Mouse (Mus musculus) limb, embryonic 10.5 days (tissue): ENCODE results near the gene BC025920. TPM values are rescaled to one million over a fixed set of nuclear protein-coding genes. Genes with fewer than 3 reads are reported as not detected.
A peak's percentile ranks its signal among the peaks of the same experiment; 100 is the strongest.

Experiments used
- DNase-seq: peaks from one replicate; pipeline ENCODE4 v3.0.0-alpha.2; 2017; ENCODE audit warnings: low spot score
- H3K27ac ChIP-seq: fragments of 300-500 bp; sonication (generic); 2 replicates; pipeline ENCODE4 v1.5.1; 2016; ENCODE audit warnings: mild to moderate bottlenecking
- H3K27me3 ChIP-seq: fragments of 300-500 bp; sonication (generic); 2 replicates; pipeline ENCODE4 v1.6.1; 2016; ENCODE audit warnings: low read depth, mild to moderate bottlenecking; ENCODE audit not compliant: poor library complexity, severe bottlenecking
- H3K36me3 ChIP-seq: fragments of 300-500 bp; sonication (generic); 2 replicates; pipeline ENCODE4 v1.6.1; 2016; ENCODE audit warnings: mild to moderate bottlenecking, moderate library complexity
- H3K4me1 ChIP-seq: fragments of 300-500 bp; sonication (generic); 2 replicates; pipeline ENCODE4 v1.6.1; 2016
- H3K4me3 ChIP-seq: fragments of 300-500 bp; sonication (generic); 2 replicates; pipeline ENCODE4 v1.5.1; 2016; ENCODE audit warnings: mild to moderate bottlenecking, moderate library complexity
- H3K9me3 ChIP-seq: fragments of 300-500 bp; sonication (generic); replicated peaks from 2 replicates; pipeline ENCODE4 v1.6.1; 2016; ENCODE audit warnings: mild to moderate bottlenecking
- WGBS: fragments of 180-500 bp; shearing (Covaris S2); methylation state at CpG from one replicate; pipeline ENCODE4 v1.1.7; 2016; 5-methylcytosine and 5-hydroxymethylcytosine counted together
- polyA plus RNA-seq: library from polyadenylated mRNA; unstranded; fragments of >200 nt; fragmentation: Nextera tagmentation; extraction: Ambion mirVana; gene quantifications from 2 replicates; pipeline ENCODE4 v1.2.1, GENCODE M21; 2016

BC025920 gene
- polyA plus RNA-seq, 1 experiment from 2014 or later, result 1.4 TPM

- Histone ChIP-seq H3K4me3 (no peak overlapping the region), H3K4me1 (peaks cover 60% of the 10 kb centered on the region), H3K9me3 (no peaks in the 10 kb centered on the region), H3K27ac (peak overlapping the region; percentile 28; the same call in 1 of the 2 replicates), H3K27me3 (peaks cover 79% of the 10 kb centered on the region), H3K36me3 (peaks cover 34% of the 10 kb centered on the region)
- DNase-seq, result no peak
- WGBS, result 49% methylated on average over 25 of the region's 25 CpGs
These were observed 25.5 kb upstream of the BC025920 start for GRCm38 (mm10) chr10:81580441-81581070.

DNA sequence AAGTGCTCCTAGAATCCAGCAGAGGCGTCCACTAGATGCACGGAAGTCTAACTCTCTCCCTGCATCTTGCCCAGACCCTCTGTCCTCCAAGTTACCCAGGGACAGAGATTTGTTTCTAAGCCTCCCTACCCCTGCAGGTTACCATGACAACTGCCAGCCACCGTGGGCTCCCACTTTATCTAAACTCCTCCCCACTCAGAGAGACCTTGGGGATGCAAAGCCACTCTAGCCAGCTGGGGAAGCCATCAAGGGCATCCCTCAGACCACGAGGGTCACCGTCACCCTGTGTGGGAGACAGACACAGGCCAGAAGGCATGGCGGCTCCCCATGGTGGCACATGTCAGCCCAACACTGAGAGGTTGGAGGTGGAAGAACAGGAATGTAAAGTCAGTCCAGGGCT, 22.7 kb upstream of the BC025920 start:
- DNase-seq, result no peak
- H3K27me3 ChIP-seq, result peaks cover 76% of the 10 kb centered on the region
- no peak overlapping the region for H3K4me3 ChIP-seq
- H3K9me3 ChIP-seq, result no peaks in the 10 kb centered on the region
- peaks cover 48% of the 10 kb centered on the region for H3K36me3 ChIP-seq
- H3K4me1 ChIP-seq, result peaks cover 55% of the 10 kb centered on the region
- WGBS, result 70% methylated on average over 6 of the region's 6 CpGs
- H3K27ac ChIP-seq, result no peak overlapping the region

- peaks cover 22% of the 10 kb centered on the region for H3K4me1 ChIP-seq
- 63% methylated on average over 7 of the region's 7 CpGs for WGBS
- no peak overlapping the region for H3K4me3 ChIP-seq
- no peak for DNase-seq
- peaks cover 53% of the 10 kb centered on the region for H3K36me3 ChIP-seq
- H3K27me3 ChIP-seq, result peaks cover 78% of the 10 kb centered on the region
- H3K9me3 ChIP-seq, result no peaks in the 10 kb centered on the region
- H3K27ac ChIP-seq, result no peak overlapping the region
These were observed 17.3 kb upstream of the BC025920 start for GRCm38 (mm10) chr10:81588739-81589138.

DNA sequence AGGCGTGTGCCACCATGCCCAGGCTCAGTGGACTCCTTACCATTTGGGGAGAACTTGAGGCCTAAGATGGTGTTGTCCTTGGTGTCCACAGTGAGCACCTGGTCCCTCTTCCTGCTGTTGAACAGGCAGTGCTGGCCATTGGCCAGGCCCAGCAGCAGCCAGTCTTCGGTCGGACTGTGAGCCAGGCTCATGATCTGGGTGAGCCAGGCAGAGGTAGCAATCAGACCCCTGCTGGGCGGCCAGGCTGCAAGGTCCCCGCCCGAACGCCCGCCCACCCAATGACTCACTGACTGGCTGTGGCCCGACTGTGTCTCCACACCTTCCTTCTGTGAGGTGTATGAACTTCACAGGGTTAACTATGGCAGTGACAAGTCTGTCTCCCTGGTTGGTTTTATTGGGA, 14.2 kb upstream of the BC025920 start:
- peaks cover 40% of the 10 kb centered on the region for H3K4me1 ChIP-seq
- H3K9me3 ChIP-seq, result no peaks in the 10 kb centered on the region
- DNase-seq, result no peak
- no peak overlapping the region for H3K4me3 ChIP-seq
- peaks cover 88% of the 10 kb centered on the region for H3K27me3 ChIP-seq
- WGBS, result 72% methylated on average over 9 of the region's 9 CpGs
- H3K27ac ChIP-seq, result no peak overlapping the region
- H3K36me3 ChIP-seq, result peaks cover 35% of the 10 kb centered on the region

- H3K4me3 ChIP-seq, result no peak overlapping the region
- 85% methylated on average over 7 of the region's 7 CpGs for WGBS
- no peak overlapping the region for H3K27ac ChIP-seq
- no peak for DNase-seq
- H3K27me3 ChIP-seq, result peaks cover 80% of the 10 kb centered on the region
- no peaks in the 10 kb centered on the region for H3K9me3 ChIP-seq
- peaks cover 40% of the 10 kb centered on the region for H3K4me1 ChIP-seq
- peaks cover 27% of the 10 kb centered on the region for H3K36me3 ChIP-seq
These were observed 13.4 kb upstream of the BC025920 start for GRCm38 (mm10) chr10:81592631-81593030.

DNA sequence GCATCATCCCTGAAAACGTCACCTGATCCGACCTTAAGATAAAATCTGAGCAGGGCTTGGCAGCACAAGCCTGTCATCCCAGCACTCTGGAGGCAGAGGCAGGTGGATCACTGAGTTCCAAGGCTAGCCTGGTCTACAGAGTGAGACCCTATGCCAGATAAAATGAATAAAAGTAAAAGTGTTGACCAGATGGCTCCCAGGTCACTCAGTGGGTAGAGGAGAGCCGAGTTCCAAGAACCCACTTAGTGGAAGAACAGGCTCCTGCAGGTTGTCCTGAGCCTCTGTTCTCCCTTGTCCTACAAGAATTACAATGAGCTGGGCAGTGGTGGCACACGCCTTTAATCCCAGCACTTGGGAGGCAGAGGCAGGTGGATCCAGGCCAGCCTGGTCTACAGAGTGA, 12.8 kb upstream of the BC025920 start:
- Histone ChIP-seq H3K4me1 (peaks cover 44% of the 10 kb centered on the region), H3K36me3 (peaks cover 21% of the 10 kb centered on the region), H3K9me3 (no peaks in the 10 kb centered on the region), H3K27me3 (peaks cover 75% of the 10 kb centered on the region), H3K4me3 (no peak overlapping the region), H3K27ac (no peak overlapping the region)
- 71% methylated on average over 4 of the region's 4 CpGs for WGBS
- no peak for DNase-seq

- Histone ChIP-seq H3K9me3 (no peaks in the 10 kb centered on the region), H3K27me3 (peaks cover 68% of the 10 kb centered on the region), H3K27ac (no peak overlapping the region), H3K4me3 (no peak overlapping the region), H3K4me1 (peaks cover 51% of the 10 kb centered on the region), H3K36me3 (peaks cover 14% of the 10 kb centered on the region; the same call in 1 of the 2 replicates)
- WGBS, result 72% methylated on average over 18 of the region's 18 CpGs
- no peak for DNase-seq
These were observed 12.1 kb upstream of the BC025920 start for GRCm38 (mm10) chr10:81593935-81594334.

- Histone ChIP-seq H3K27ac (peak overlapping the region; percentile 89), H3K27me3 (peaks cover 54% of the 10 kb centered on the region), H3K4me3 (0 out of 2 replicates have a peak overlapping the region, but pooled peaks have one; percentile 38), H3K4me1 (peaks cover 67% of the 10 kb centered on the region), H3K36me3 (0 out of 2 replicates have a peak, but pooled peaks cover under 1% of the 10 kb centered on the region), H3K9me3 (no peaks in the 10 kb centered on the region)
- DNase-seq, result no peak
- 39% methylated on average over 5 of the region's 5 CpGs for WGBS
These were observed 10.5 kb upstream of the BC025920 start for GRCm38 (mm10) chr10:81595599-81595998.

GRCm38 (mm10) chr10:81596611-81597010, 9.5 kb upstream of the BC025920 start:
- H3K36me3 ChIP-seq, result no peaks in the 10 kb centered on the region
- DNase-seq, result peak; percentile 66
- H3K9me3 ChIP-seq, result no peaks in the 10 kb centered on the region
- WGBS, result 1% methylated on average over 10 of the region's 10 CpGs
- peaks cover 78% of the 10 kb centered on the region for H3K4me1 ChIP-seq
- H3K27ac ChIP-seq, result peak overlapping the region; percentile 89
- H3K4me3 ChIP-seq, result peak overlapping the region; percentile 38
- peaks cover 46% of the 10 kb centered on the region for H3K27me3 ChIP-seq

DNA sequence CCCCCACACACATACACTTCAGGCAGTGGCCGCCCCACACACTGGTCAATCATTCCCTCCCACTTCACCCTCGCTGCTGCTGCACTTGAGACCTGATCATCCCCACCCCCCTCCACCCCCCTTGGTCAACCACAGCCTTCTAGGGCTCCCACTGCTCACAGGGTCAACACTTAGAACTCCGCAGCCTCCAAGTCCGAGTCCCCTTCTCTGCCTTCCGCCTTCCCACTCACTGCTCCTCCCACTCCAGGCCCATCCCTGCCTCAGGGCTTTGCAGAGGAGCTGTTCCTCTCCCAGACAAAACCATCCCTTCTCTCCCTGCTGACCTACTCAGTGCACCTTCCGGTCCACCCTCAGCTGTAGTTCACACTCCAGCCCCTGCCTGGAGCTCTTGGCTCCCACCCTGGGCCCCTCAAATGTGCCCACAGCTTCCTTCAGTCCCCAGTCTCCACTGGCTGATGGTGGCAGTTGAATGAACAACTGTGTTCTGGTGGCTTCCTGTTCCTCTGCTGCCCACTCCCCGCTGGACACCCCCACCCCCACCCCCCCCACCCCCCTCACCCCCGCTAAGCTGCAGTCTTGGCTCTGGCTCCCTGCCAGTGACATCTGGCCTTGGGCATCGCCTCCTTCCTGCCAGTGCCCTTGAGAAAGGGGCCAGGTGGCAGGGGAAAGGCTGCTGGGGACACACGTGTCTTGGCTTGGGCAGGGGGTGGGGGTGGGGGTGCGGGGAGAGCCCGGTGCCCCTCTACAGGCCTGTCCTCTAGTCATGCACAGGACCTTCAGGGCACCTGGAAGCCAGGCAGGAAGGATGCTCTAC, 8.7 kb upstream of the BC025920 start:
- Histone ChIP-seq H3K36me3 (no peaks in the 10 kb centered on the region), H3K27me3 (peaks cover 39% of the 10 kb centered on the region), H3K27ac (peak overlapping the region; percentile 89), H3K9me3 (no peaks in the 10 kb centered on the region), H3K4me1 (peaks cover 85% of the 10 kb centered on the region), H3K4me3 (peak overlapping the region; percentile 38)
- peak; percentile 70 for DNase-seq
- WGBS, result 6% methylated on average over 12 of the region's 12 CpGs

DNA sequence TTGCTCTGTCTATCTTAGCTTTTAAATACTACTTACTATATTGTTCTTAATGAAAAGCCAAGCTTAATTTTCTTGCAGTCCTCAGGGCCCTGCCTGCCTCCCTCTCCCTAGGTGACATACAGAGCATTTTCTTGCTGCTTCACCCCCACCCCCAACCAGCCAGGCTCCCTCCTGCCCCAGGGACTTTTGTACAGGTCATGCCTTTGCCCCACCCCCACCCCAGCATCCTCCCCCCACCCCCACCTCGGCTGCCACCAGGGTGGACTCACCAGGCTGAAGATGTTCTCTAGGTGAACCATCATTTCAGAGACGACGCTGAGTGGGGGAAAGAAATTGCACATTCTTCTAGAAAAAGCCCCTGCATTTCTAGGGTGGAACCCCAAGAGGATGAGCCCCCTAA, 7.7 kb upstream of the BC025920 start:
- peaks cover 93% of the 10 kb centered on the region for H3K4me1 ChIP-seq
- no peak for DNase-seq
- WGBS, result 37% methylated on average over 3 of the region's 3 CpGs

DNA sequence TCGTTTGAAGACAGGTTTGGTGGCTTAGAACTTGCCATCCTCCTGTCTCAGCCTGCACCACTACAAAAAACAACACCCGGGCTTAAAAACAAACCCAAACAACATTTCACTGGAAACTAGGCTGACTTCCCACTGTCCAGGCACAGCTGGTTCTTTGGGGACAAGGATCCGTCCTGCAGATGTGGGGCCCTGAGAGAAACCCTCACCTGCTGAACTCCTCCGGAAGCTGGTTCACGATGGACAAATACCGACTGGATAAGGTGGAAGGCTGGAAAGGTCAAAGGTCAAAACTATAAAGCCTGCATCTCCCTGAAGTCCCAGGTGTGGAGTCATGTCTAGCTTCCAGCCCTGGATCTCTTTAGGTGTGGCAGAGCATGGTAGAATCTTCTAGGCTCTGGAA, 7.2 kb upstream of the BC025920 start:
- 36% methylated on average over 6 of the region's 6 CpGs for WGBS
- H3K4me1 ChIP-seq, result peaks cover 93% of the 10 kb centered on the region
- DNase-seq, result no peak
- H3K36me3 ChIP-seq, result no peaks in the 10 kb centered on the region
- H3K27me3 ChIP-seq, result peaks cover 23% of the 10 kb centered on the region
- no peak overlapping the region for H3K4me3 ChIP-seq
- H3K27ac ChIP-seq, result peak overlapping the region; percentile 89; the same call in 1 of the 2 replicates
- H3K9me3 ChIP-seq, result no peaks in the 10 kb centered on the region

More for the DNA sequence above, 7.7 kb upstream of the BC025920 start:
- Histone ChIP-seq H3K4me3 (no peak overlapping the region), H3K27me3 (peaks cover 29% of the 10 kb centered on the region), H3K36me3 (no peaks in the 10 kb centered on the region), H3K27ac (peak overlapping the region; percentile 89), H3K9me3 (no peaks in the 10 kb centered on the region)

DNA sequence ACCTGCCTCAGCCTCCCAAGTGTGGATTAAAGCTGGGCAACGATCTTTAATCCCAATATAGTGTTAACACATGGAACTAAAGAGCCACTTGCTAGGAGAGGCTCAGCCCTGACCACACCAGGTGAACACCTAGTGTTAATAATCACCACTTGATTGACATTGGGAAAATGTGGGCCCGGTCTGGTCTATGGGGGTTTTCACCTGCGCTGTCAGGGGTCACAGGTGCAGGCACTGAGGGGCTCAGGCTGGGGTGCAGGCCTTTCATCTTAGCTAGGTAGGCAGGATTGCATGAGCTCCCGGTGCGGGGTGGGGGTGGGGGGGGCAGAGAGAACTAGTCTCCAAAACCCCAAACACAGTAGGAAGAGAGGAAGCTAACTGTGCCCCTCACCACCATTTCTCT, 6.4 kb upstream of the BC025920 start:
- Histone ChIP-seq H3K36me3 (no peaks in the 10 kb centered on the region), H3K27me3 (peaks cover 16% of the 10 kb centered on the region), H3K4me1 (peaks cover 87% of the 10 kb centered on the region), H3K4me3 (no peak overlapping the region), H3K27ac (peak overlapping the region; percentile 74; the same call in 1 of the 2 replicates), H3K9me3 (no peaks in the 10 kb centered on the region)
- WGBS, result 70% methylated on average over 5 of the region's 5 CpGs
- DNase-seq, result no peak
